Comparison of ENCODE assay signal across 17 mouse cellular contexts in the genomic region with DNA sequence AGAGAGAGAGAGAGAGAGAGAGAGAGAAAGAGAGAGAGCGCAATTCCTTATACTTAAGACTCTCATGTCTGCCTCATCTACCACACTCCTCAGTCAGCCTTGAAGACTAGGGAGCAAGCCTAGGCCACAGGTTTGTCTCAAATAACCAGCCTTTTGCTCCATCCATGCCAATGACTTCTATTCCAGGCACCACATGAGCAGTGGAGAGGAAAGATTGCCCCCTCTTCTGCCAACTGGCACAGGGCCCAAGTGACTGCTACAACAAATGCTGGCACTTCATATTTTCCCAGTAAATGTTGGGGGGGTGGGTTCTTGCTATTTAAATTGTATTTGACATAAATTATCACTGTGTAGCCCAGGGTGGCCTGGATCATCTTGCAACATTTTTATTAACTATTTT. TPM values are rescaled to one million over a fixed set of nuclear protein-coding genes. Genes with fewer than 3 reads are reported as not detected.
DNase-seq lines count a peak whose midpoint lies in the region; ATAC-seq and TF ChIP-seq lines count a peak whose summit lies in the region.
"Had no signal": no experiment of that assay in that cellular context is flagged by ENCODE, and none has a peak within 500 bp of the region (broad histone marks: within the 10 kb centered on the region; RNA-seq: fewer than 3 reads in every experiment).

No protein-coding gene starts in this region.

- peak; percentile 55 for DNase-seq in forebrain, embryonic 14.5 days (ENCODE audit: low spot score)
- peak; percentile 17 for DNase-seq in kidney, adult 2 months
- peak; percentile 45 for DNase-seq in adipocyte (ENCODE audit: low spot score)
- peak; percentile 84 to 93 for DNase-seq in cerebellum, postnatal 25 days
- DNase-seq: B cell, adult 2 months; retina, postnatal 1 day had no signal

- no peaks in the 10 kb centered on the region for H3K36me3 ChIP-seq in forebrain, embryonic 14.5 days (ENCODE audit: control insufficient read depth, insufficient read depth, low read length)
- no peaks in the 10 kb centered on the region for H3K36me3 ChIP-seq in forebrain, embryonic 13.5 days (ENCODE audit: poor library complexity, severe bottlenecking)
- no peaks in the 10 kb centered on the region for H3K36me3 ChIP-seq in kidney, adult 2 months (ENCODE audit: control insufficient read depth, insufficient read depth, low read length)
- no peaks in the 10 kb centered on the region for H3K36me3 ChIP-seq in kidney, embryonic 15.5 days
- H3K36me3 ChIP-seq: embryonic facial prominence, embryonic 13.5 days; lung, embryonic 15.5 days had no signal

- H3K27me3 ChIP-seq in forebrain, embryonic 14.5 days (replicated peaks; ENCODE audit: control insufficient read depth, insufficient read depth, low read length), result no peaks in the 10 kb centered on the region
- no peaks in the 10 kb centered on the region for H3K27me3 ChIP-seq in forebrain, embryonic 13.5 days
- H3K27me3 ChIP-seq in kidney, adult 2 months (replicated peaks; ENCODE audit: control insufficient read depth, insufficient read depth, low read length), result no peaks in the 10 kb centered on the region
- H3K27me3 ChIP-seq in kidney, embryonic 15.5 days, result no peaks in the 10 kb centered on the region
- H3K27me3 ChIP-seq: embryonic facial prominence, embryonic 13.5 days; lung, embryonic 15.5 days; Patski had no signal

- TF ChIP-seq POLR2A in kidney, adult 2 months (IDR thresholded peaks at IDR 0.05; ENCODE audit: low read depth, low read length), result no peak

- H3K9me3 ChIP-seq in forebrain, embryonic 14.5 days (replicated peaks; ENCODE audit: control insufficient read depth, low read length), result no peaks in the 10 kb centered on the region
- H3K9me3 ChIP-seq in forebrain, embryonic 13.5 days (replicated peaks), result no peaks in the 10 kb centered on the region
- no peaks in the 10 kb centered on the region for H3K9me3 ChIP-seq in kidney, embryonic 15.5 days (replicated peaks)
- H3K9me3 ChIP-seq: embryonic facial prominence, embryonic 13.5 days; lung, embryonic 15.5 days had no signal

- no peak for TF ChIP-seq CTCF in kidney, adult 2 months (conservative IDR thresholded peaks at IDR 0.05; ENCODE audit: insufficient read depth, insufficient read length, low read depth, low read length)

- no peak overlapping the region for H3K4me2 ChIP-seq in forebrain, embryonic 14.5 days (ENCODE audit: low read length)
- H3K4me2 ChIP-seq in forebrain, embryonic 13.5 days, result no peak overlapping the region
- no peak overlapping the region for H3K4me2 ChIP-seq in kidney, embryonic 15.5 days
- H3K4me2 ChIP-seq: embryonic facial prominence, embryonic 13.5 days; lung, embryonic 15.5 days had no signal

- no peak for ATAC-seq in forebrain, embryonic 14.5 days
- ATAC-seq in forebrain, embryonic 13.5 days, result no peak
- no peak for ATAC-seq in kidney, embryonic 15.5 days (replicated peaks; ENCODE audit: low FRiP score)
- ATAC-seq in inflammation-experienced regulatory T-cells, adult 6 months, result no peak
- no peak for ATAC-seq in megakaryocyte, adult 5-6 weeks (ENCODE audit: poor library complexity, severe bottlenecking)
- ATAC-seq: intestine, embryonic 16.5 days; Patski had no signal

- no peak overlapping the region for H3K27ac ChIP-seq in forebrain, embryonic 14.5 days (ENCODE audit: low read depth, low read length)
- no peak overlapping the region for H3K27ac ChIP-seq in forebrain, embryonic 13.5 days
- H3K27ac ChIP-seq in kidney, adult 2 months (ENCODE audit: insufficient read depth, low read depth, low read length), result no peak overlapping the region
- no peak overlapping the region for H3K27ac ChIP-seq in kidney, embryonic 15.5 days
- H3K27ac ChIP-seq: embryonic facial prominence, embryonic 13.5 days; lung, embryonic 15.5 days had no signal

- 100% methylated on average over 1 of the region's 1 CpGs for WGBS in forebrain, embryonic 14.5 days
- no CpG with 5 or more reads among the region's 1 CpGs for WGBS in forebrain, embryonic 13.5 days
- 100% methylated on average over 1 of the region's 1 CpGs for WGBS in kidney, adult 2 months
- 100% methylated on average over 1 of the region's 1 CpGs for WGBS in kidney, embryonic 15.5 days

- no peaks in the 10 kb centered on the region for H3K4me1 ChIP-seq in forebrain, embryonic 14.5 days (ENCODE audit: control insufficient read depth, insufficient read depth, low read length)
- peaks cover 4% of the 10 kb centered on the region; the same call in 1 of the 2 replicates for H3K4me1 ChIP-seq in forebrain, embryonic 13.5 days
- H3K4me1 ChIP-seq in kidney, adult 2 months (ENCODE audit: control insufficient read depth, insufficient read depth, low read length), result no peaks in the 10 kb centered on the region
- no peaks in the 10 kb centered on the region for H3K4me1 ChIP-seq in kidney, embryonic 15.5 days
- H3K4me1 ChIP-seq: embryonic facial prominence, embryonic 13.5 days had no signal

- no peak overlapping the region for H3K9ac ChIP-seq in forebrain, embryonic 14.5 days (ENCODE audit: low read length)
- H3K9ac ChIP-seq in forebrain, embryonic 13.5 days, result no peak overlapping the region
- H3K9ac ChIP-seq in kidney, embryonic 15.5 days, result no peak overlapping the region
- H3K9ac ChIP-seq: embryonic facial prominence, embryonic 13.5 days; lung, embryonic 15.5 days had no signal

- H3K4me3 ChIP-seq in forebrain, embryonic 14.5 days (ENCODE audit: low read depth, low read length), result no peak overlapping the region
- H3K4me3 ChIP-seq in forebrain, embryonic 13.5 days, result no peak overlapping the region
- H3K4me3 ChIP-seq in kidney, adult 2 months (ENCODE audit: insufficient read depth, low read depth, low read length), result no peak overlapping the region
- no peak overlapping the region for H3K4me3 ChIP-seq in kidney, embryonic 15.5 days (replicated peaks)
- H3K4me3 ChIP-seq: embryonic facial prominence, embryonic 13.5 days; lung, embryonic 15.5 days; myocyte had no signal

RNA-seq across cellular contexts. Expression of a gene that starts 36.4 kb away (rescaled TPM):
- polyA plus RNA-seq in forebrain, embryonic 14.5 days (2014; fragmentation: Nextera tagmentation; extraction: Ambion mirVana), result 20.6 and 28.0 TPM in 2 replicates
- 36.5 and 37.3 TPM in 2 replicates for polyA plus RNA-seq in forebrain, embryonic 13.5 days (2015; fragmentation: Nextera tagmentation; extraction: Ambion mirVana)
- polyA plus RNA-seq in kidney, adult 2 months (2012; rRNA removed), result 31.4 and 37.9 TPM in 2 replicates
- 53.0 and 66.0 TPM in 2 replicates for polyA plus RNA-seq in kidney, embryonic 15.5 days (2015; fragmentation: Nextera tagmentation; extraction: Ambion mirVana)
- polyA plus RNA-seq in inflammation-experienced regulatory T-cells, adult 6 months (2017; shearing (Covaris generic)), result 10 to 100 TPM; 47.1 to 61.9 (median 61.1) TPM
- 27.5 and 28.6 TPM in 2 replicates for total RNA-seq in megakaryocyte, adult 5-6 weeks (2015)
- total RNA-seq in megakaryocyte, adult 5-6 weeks (2017), result 39.7 and 41.6 TPM in 2 replicates

RNA-seq across cellular contexts. Expression of a gene that starts 55.0 kb away (rescaled TPM):
- polyA plus RNA-seq in forebrain, embryonic 14.5 days (2014; fragmentation: Nextera tagmentation; extraction: Ambion mirVana), result not detected in 2 replicates
- polyA plus RNA-seq in forebrain, embryonic 13.5 days (2015; fragmentation: Nextera tagmentation; extraction: Ambion mirVana), result not detected in 2 replicates
- 0.33 and 0.53 TPM in 2 replicates for polyA plus RNA-seq in kidney, adult 2 months (2012; rRNA removed)
- polyA plus RNA-seq in kidney, embryonic 15.5 days (2015; fragmentation: Nextera tagmentation; extraction: Ambion mirVana), result not detected in 2 replicates
- not detected for polyA plus RNA-seq in inflammation-experienced regulatory T-cells, adult 6 months (2017; shearing (Covaris generic))
- not detected in 2 replicates for total RNA-seq in megakaryocyte, adult 5-6 weeks (2015)
- total RNA-seq in megakaryocyte, adult 5-6 weeks (2017), result not detected in 2 replicates
- total RNA-seq: granulocyte monocyte progenitor cell, adult 5-6 weeks; left cerebral cortex, postnatal 10 days had no signal
- polyA plus RNA-seq: embryonic facial prominence, embryonic 13.5 days; intestine, embryonic 16.5 days; lung, embryonic 15.5 days; myocyte; Patski had no signal

Comparison
In these comparisons a context has a peak if more than half of its experiments do, and no peak if none do; other contexts are left out.
1. DNase-seq: peak in every context shown above with its lines; median percentile 88 in cerebellum, postnatal 25 days; 55 in forebrain, embryonic 14.5 days; 45 in adipocyte; 17 in kidney, adult 2 months.